Mouse (Mus musculus): ENCODE data around the gene Tnf.

GRCm38 (mm10) chr17:35173329-35173728, 28.5 kb downstream of the Tnf start:
- TF ChIP-seq GATA1 (IDR thresholded peaks at IDR 0.05; ENCODE audit: borderline replicate concordance, low read length) (no peak), FLI1 (IDR thresholded peaks at IDR 0.05; ENCODE audit: low read length) (no peak)

Measured in megakaryocyte, embryonic 14.5 days (primary cell).